Mouse (Mus musculus) liver (tissue): ENCODE data around the gene Gm11027.
"Not testable (repeated sequence)": the region's sequence is repeated elsewhere in the genome, so short reads cannot be mapped to it uniquely, and the experiment has no call there.

Experiments
- DNase-seq: peaks from one replicate; pipeline ENCODE4 v3.0.0-alpha.2; 2020; ENCODE audit warnings: mixed read lengths

The Gm11027 gene

GRCm38 (mm10) chr12:116275086-116275485 lies at the start of gene Gm11027:
Gene Gm11027, plus strand, starts transcription at chr12:116275386.
- DNase-seq, result not testable (repeated sequence)

GRCm38 (mm10) chr12:116226289-116227057 lies 48.7 kb upstream of the Gm11027 start:
- no peak for DNase-seq

- no peak for DNase-seq
These were observed 45.7 kb upstream of the Gm11027 start for GRCm38 (mm10) chr12:116229451-116229850.

GRCm38 (mm10) chr12:116231612-116232011 lies 43.6 kb upstream of the Gm11027 start:
- DNase-seq, result peak; percentile 11

- no peak for DNase-seq
These were observed 43.1 kb upstream of the Gm11027 start for GRCm38 (mm10) chr12:116232061-116232460.

- no peak for DNase-seq
These were observed 39.8 kb upstream of the Gm11027 start for GRCm38 (mm10) chr12:116235356-116235755.

- no peak for DNase-seq
These were observed 38.5 kb upstream of the Gm11027 start for GRCm38 (mm10) chr12:116236658-116237057.

- DNase-seq, result no peak
These were observed 36.8 kb upstream of the Gm11027 start for GRCm38 (mm10) chr12:116238370-116238769.

GRCm38 (mm10) chr12:116238803-116239202 lies 36.4 kb upstream of the Gm11027 start:
- DNase-seq, result no peak

GRCm38 (mm10) chr12:116244601-116245000 lies 30.6 kb upstream of the Gm11027 start:
- no peak for DNase-seq

GRCm38 (mm10) chr12:116254652-116255051 lies 20.5 kb upstream of the Gm11027 start:
- DNase-seq, result no peak

- no peak for DNase-seq
These were observed 19.6 kb upstream of the Gm11027 start for GRCm38 (mm10) chr12:116255636-116256035.

GRCm38 (mm10) chr12:116258321-116258720 lies 16.9 kb upstream of the Gm11027 start:
- no peak for DNase-seq

GRCm38 (mm10) chr12:116262555-116263341 lies 12.4 kb upstream of the Gm11027 start, which contains the start of gene Wdr60:
Gene Wdr60, minus strand, starts transcription at chr12:116263022.
- peak; percentile 90 for DNase-seq

GRCm38 (mm10) chr12:116264756-116265155 lies 10.4 kb upstream of the Gm11027 start:
- DNase-seq, result no peak

GRCm38 (mm10) chr12:116265275-116265674 lies 9.9 kb upstream of the Gm11027 start:
- no peak for DNase-seq

GRCm38 (mm10) chr12:116269450-116269849 lies 5.7 kb upstream of the Gm11027 start:
- peak; percentile 57 for DNase-seq

- DNase-seq, result no peak
These were observed 4.6 kb upstream of the Gm11027 start for GRCm38 (mm10) chr12:116270538-116270937.

- DNase-seq, result no peak
These were observed 4.1 kb upstream of the Gm11027 start for GRCm38 (mm10) chr12:116271071-116271470.

GRCm38 (mm10) chr12:116273733-116274132 lies 1.5 kb upstream of the Gm11027 start:
- no peak for DNase-seq

GRCm38 (mm10) chr12:116275631-116276030 lies 445 bp downstream of the Gm11027 start:
- DNase-seq, result no peak

- peak; percentile 29 for DNase-seq
These were observed 1.8 kb downstream of the Gm11027 start for GRCm38 (mm10) chr12:116276961-116277360.

- no peak for DNase-seq
These were observed 3.4 kb downstream of the Gm11027 start for GRCm38 (mm10) chr12:116278541-116278940.

GRCm38 (mm10) chr12:116279181-116279580 lies 4.0 kb downstream of the Gm11027 start:
- no peak for DNase-seq
